Mouse (Mus musculus): ENCODE measurements around the gene Srrm3.

Srrm3 gene

DNA sequence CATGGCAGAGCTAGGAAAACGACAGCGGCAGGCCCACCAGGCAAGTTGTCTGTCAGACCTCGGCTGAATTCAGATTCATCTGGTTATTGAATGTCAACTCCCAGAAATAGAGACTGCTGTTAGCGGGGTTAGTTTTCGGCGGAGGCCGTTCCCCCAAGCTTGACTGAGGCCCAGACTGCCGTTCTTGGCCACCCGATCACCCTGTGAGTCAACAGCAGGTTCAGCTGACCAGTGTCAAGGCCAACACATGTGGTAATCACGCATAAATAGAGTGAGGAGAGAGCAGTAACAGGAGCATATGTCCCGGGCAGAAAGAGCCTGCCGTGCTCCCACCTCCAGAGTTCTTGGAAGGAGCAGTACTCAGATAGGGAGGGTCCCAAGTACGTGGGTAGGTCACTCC is 100.6 kb downstream of the Srrm3 start:
- DNase-seq: peak; percentile 99

DNA sequence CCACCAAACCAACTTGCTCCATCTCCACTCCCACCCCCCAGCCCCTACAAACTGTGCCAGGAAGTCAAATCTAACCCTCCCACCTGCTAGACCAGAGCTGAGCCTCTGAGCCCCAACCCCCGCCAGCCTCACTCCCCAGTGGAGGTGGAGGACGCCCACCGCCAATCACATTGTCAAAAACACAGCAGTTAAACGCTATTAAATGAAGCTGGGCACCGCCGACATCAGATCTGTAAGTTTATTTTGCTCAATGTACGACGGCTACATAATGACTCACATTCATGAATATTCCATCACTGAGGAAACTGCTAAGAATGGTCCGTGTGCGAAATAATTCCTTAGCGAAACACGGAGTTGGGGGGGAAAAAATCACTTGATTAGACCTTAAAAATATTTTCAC is 101.5 kb downstream of the Srrm3 start:
- DNase-seq: no peak

DNA sequence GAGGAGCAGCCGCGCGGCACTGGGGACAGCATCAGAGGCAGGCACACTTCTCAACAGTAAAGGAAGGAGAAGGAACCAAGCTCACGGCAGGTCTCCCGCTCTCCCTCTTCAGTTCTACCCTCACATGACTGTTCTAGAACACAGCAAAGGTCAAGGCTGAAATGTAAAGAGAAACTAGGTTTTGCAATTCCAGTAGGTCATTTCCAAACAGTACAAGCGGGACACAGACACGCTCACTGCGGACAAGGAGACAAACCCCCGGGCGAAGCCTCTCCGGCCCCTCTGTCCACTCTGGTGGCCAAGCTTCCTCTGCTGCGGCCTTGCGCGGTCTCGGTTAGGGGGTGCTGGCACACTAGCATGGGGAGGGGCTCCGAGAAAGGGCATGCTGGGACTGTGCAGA is 102.3 kb downstream of the Srrm3 start:
- DNase-seq: no peak

DNA sequence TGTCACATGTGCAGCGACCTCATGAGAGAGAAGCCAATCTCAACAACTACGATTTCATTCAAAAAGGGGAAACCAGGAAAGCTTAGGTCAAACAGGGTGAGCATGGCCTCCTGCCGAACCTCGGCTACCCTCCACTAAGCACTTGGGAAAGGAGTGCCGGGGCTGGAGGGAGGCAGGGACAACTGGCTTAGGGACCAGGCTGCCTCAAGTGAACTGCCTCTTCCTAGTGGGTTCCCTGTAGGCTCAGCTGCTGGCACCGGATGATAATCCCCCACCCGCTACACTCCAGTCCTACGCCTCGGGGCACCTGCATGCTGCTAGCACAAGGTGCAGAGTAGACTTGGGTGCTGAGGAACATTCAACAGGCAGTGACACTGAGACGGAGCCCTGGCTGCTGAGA is 103.0 kb downstream of the Srrm3 start:
- peak; percentile 96 for DNase-seq

GRCm38 (mm10) chr5:135910813-135911212 is 104.1 kb downstream of the Srrm3 start:
- DNase-seq: peak; percentile 93

DNA sequence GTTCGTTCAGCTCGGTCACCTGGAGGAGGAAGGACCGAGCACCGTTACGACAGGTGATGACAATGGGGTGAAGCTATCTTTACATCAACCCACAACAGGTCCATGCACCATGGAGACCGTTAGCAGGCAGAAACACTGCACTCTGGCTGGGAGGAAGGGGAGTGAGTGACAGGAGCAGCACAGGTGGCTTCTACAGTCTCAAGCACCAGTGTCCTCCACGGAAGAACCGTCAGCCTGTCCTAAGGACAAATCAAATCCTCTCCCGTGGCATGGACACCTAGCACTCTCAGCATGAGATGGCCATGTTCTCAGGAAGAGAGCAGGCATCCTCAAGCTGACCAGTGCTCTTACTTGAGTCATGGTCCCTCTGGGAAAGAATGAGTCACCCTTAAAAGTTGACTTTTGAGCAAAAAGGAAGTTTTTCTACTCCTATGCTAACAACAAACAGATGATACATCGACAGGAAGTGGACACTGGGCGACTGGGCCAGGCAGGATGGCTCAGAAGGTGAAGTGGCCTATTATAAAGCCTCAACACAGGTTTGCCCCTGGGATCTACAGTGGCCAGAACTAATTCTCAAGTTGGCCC is 105.0 kb downstream of the Srrm3 start:
- DNase-seq: peak; percentile 93

DNA sequence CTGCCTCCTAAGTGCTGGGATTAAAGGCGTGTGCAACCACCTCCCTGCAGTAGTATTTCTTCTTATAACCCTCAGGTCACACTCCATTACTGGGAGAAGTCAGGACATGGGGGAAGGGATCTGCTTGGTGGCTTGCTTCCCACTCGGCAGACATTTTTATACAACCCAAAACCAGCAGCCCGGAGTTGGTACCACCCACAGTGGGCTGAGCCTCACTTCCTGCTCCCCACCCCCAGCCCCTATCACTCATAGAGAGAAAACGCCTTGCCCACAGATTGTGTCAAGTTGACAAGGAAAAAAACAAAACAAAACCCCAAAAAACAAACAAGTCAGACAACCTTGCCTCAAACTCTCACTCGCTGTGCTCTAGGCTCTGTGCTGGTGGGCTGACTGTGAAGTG is 106.5 kb downstream of the Srrm3 start:
- peak; percentile 94 for DNase-seq

- DNase-seq: peak; percentile 98
Measured at GRCm38 (mm10) chr5:135914156-135914555, 107.5 kb downstream of the Srrm3 start.

- DNase-seq: no peak
Measured at GRCm38 (mm10) chr5:135916051-135916565, 109.4 kb downstream of the Srrm3 start.

DNA sequence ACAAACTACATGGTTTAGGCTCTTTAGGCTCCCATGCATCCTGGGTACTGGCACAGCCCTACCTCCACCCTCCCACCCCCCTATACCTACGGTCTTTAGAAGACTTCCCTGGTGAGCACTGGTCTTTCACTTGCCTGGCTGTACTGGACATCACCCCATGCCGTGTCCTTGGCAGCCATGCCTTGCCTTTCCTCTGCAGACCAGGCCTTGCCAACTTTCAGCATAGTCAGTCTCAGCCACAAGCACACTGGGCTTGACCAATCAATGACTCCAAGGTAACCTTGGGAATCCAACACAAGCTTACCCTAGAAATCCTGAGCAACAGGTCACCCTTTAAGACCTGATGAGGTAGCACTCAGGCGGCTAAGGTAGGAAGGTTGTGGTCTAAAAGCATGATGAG is 109.9 kb downstream of the Srrm3 start:
- DNase-seq: peak; percentile 93

DNA sequence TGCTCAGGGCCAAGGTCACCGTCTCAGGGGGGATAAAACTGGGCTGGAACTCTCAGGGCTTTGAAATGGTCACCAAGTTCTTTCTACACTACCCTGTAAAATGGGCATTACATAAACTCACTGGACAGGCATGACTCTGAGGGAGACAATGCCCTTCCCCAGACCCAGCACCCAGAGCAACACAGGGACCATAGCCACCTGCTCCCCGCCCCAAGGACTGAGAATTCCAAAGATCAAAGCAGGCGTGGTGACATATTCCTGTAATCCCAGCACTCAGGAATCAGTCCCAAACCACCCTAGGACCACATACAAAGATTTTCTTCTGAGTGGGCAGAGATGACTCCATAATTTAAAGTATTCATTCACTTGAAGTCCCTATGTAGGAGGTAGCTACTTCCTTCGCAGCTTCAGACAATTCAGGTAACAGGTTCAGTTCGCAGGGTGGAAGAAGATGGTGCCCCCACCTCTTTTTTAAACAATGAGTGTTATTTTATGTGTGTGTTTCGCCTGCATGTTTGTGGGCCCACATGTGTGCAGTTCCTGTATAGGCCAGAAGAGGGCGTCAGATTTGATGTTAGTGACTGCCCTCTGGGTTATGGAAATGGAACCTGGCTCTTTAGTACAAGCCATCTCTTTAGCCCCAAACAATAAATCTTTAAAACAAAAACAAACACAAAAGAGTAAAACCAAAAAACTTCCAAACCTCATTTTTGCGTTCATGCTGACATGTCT is 110.8 kb downstream of the Srrm3 start:
- peak; percentile 87 for DNase-seq

GRCm38 (mm10) chr5:135918059-135918437 is 111.4 kb downstream of the Srrm3 start:
- DNase-seq: no peak

- DNase-seq: no peak
Measured at GRCm38 (mm10) chr5:135918593-135918992, 111.9 kb downstream of the Srrm3 start.

DNA sequence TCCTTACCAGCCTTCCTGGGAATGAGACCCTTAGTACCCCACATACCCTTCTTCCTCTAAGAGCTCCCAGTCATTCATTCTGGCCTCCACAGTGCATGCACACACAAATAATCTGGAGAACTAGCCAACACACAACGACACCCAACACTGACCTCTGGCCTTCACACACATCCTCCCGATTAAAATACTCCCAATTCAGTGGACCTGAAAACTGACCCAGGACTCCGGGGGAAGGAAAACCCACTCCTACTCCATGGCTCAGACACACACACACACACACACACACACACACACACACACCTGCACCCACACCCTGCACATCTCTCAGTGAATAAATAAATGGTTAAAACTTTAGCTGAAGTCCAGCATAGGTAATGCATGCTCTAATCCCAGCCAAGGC is 113.2 kb downstream of the Srrm3 start:
- no peak for DNase-seq

DNA sequence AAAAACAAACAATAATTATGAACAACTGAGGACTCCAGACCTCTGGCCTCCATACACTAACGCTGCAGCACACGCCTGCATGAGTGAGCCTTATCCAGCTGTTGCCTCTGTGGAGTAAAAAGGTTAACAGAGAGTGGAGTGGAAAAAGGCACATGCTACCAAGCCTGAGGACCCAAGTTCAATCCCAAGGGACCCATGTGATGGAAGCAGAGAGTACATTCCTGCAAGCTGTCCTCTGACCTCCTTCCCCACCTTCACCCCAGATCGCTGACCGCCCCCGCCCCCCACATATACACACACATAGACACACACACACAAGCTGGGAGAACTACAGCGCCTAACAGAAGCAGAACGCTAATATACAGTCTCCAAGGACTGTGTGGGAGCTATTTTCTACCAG is 117.2 kb downstream of the Srrm3 start:
- peak; percentile 88 for DNase-seq
